In the genomic region with DNA sequence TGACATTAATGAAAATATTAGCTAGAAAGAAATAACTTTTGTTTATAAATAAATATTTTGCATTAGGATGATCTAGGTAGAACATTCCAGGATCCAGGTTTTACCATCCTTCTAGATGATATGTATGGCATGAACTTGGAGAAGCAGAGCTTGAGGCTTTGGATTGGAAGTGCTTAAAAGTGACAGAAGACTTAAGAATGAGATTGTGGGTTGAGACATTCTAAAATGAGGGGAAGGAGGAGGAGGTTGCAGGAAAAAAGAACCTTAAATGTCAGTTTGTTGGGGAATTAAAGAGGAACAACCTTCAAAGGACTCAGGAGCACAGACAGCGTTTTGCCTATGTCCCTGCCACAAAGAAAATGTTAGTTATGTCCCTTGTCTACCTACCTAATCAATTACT, we compare ENCODE assay signal across 30 mouse cellular contexts.
"Had no signal": no experiment of that assay in that cellular context is flagged by ENCODE, and none has a peak within 500 bp of the region (broad histone marks: within the 10 kb centered on the region; RNA-seq: fewer than 3 reads in every experiment).

No protein-coding gene starts in this region.

- ATAC-seq: liver, embryonic 12.5 days; liver, postnatal 0 days; lung, postnatal 0 days; midbrain, embryonic 13.5 days; midbrain, embryonic 15.5 days; midbrain, embryonic 16.5 days had no signal

- H3K9me3 ChIP-seq: limb, embryonic 10.5 days; limb, embryonic 12.5 days; limb, embryonic 13.5 days; limb, embryonic 15.5 days; liver, embryonic 12.5 days; liver, embryonic 13.5 days; liver, embryonic 15.5 days; lung, embryonic 15.5 days; megakaryocyte, embryonic 14.5 days; midbrain, embryonic 10.5 days; midbrain, embryonic 12.5 days; midbrain, embryonic 13.5 days; midbrain, embryonic 15.5 days; neural tube, embryonic 12.5 days had no signal

- H3K27ac ChIP-seq: limb, embryonic 10.5 days; limb, embryonic 12.5 days; limb, embryonic 13.5 days; limb, embryonic 15.5 days; liver, embryonic 12.5 days; liver, embryonic 13.5 days; liver, embryonic 14.5 days; liver, embryonic 15.5 days; lung, embryonic 15.5 days; macrophage; midbrain, embryonic 10.5 days; midbrain, embryonic 12.5 days; midbrain, embryonic 13.5 days; midbrain, embryonic 15.5 days; neural tube, embryonic 12.5 days had no signal

- H3K27me3 ChIP-seq: limb, embryonic 12.5 days; limb, embryonic 13.5 days; limb, embryonic 15.5 days; liver, embryonic 12.5 days; liver, embryonic 13.5 days; liver, embryonic 15.5 days; lung, embryonic 15.5 days; megakaryocyte, embryonic 14.5 days; midbrain, embryonic 12.5 days; midbrain, embryonic 13.5 days; midbrain, embryonic 15.5 days; neural tube, embryonic 12.5 days had no signal

- H3K36me3 ChIP-seq: limb, embryonic 10.5 days; limb, embryonic 12.5 days; limb, embryonic 13.5 days; limb, embryonic 15.5 days; liver, embryonic 12.5 days; liver, embryonic 13.5 days; liver, embryonic 15.5 days; lung, embryonic 15.5 days; midbrain, embryonic 10.5 days; midbrain, embryonic 12.5 days; midbrain, embryonic 13.5 days; midbrain, embryonic 15.5 days; neural tube, embryonic 12.5 days had no signal

- DNase-seq: left cerebral cortex, postnatal 4 days; liver; liver, embryonic 13.5 days; liver, postnatal 0 days; lung, adult 18-20 months; lung, adult 2 months; lung, embryonic 14.5 days; lung, postnatal 10 days; lung, postnatal 14 days; lung, postnatal 36 days; lung, postnatal 4 days; midbrain, embryonic 14.5 days had no signal

- H3K4me3 ChIP-seq: limb, embryonic 10.5 days; limb, embryonic 12.5 days; limb, embryonic 13.5 days; limb, embryonic 15.5 days; liver, embryonic 12.5 days; liver, embryonic 13.5 days; liver, embryonic 15.5 days; lung, embryonic 15.5 days; megakaryocyte, embryonic 14.5 days; midbrain, embryonic 10.5 days; midbrain, embryonic 12.5 days; midbrain, embryonic 13.5 days; midbrain, embryonic 15.5 days; myocyte; neural tube, embryonic 12.5 days had no signal

- H3K4me1 ChIP-seq: limb, embryonic 15.5 days; liver, embryonic 12.5 days; liver, embryonic 13.5 days; liver, embryonic 15.5 days; lung, embryonic 15.5 days; megakaryocyte, embryonic 14.5 days; midbrain, embryonic 10.5 days; midbrain, embryonic 12.5 days; midbrain, embryonic 13.5 days; neural tube, embryonic 12.5 days had no signal
